Mouse (Mus musculus) lung, postnatal 10 days (tissue): Measurements from ENCODE around the gene Foxi3.

ENCODE experiments used
- DNase-seq: peaks from one replicate; pipeline ENCODE4 v3.0.0; 2021

Gene Foxi3

DNA sequence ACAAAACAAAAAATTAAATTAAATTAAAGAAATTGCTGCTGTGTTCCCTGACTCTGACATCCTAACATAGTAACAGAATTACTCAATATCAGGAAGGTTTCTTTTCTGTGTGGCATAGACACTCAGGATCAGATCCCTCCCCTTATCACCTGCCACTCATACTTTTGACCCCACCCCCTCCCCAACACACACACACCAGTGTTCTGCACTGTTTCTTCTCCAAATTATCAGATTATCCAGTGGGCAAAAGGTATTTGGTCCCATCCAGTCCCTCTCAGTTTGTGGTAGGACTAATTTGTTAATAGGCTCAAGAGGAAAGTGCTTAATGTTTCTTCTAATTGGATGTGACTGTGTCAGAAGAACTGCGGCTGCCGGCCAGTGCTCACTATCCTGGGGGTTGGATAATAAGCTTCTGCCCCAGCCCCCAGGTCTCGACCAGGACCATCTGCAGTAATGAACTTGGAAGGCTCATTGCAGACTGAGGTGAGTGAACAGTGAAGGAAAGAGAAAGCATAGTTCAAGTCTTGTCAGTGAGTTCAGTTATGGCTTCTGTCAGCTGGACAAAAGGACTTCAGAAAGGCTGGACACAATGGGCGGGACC is 39.9 kb downstream of the Foxi3 start:
- no peak for DNase-seq

DNA sequence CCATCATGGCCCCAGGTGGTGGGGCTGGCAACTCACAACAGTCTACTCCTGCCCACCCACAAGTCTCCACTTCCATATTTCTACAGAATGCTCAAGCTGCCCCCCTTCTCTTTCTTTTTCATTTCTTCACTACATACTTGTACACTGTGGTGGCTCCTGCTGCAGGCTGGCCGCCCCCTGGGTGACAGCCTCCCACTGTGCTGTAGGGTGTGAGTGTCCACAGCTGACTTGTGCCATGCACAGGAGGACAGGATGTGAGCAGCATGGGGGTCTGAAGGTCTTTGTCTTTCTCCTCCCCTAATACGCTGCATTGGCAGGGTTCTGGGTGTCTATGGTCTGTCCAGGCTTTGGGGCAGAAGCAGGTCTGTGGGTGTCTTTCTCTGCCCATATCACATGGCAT is 46.3 kb downstream of the Foxi3 start:
- no peak for DNase-seq

DNA sequence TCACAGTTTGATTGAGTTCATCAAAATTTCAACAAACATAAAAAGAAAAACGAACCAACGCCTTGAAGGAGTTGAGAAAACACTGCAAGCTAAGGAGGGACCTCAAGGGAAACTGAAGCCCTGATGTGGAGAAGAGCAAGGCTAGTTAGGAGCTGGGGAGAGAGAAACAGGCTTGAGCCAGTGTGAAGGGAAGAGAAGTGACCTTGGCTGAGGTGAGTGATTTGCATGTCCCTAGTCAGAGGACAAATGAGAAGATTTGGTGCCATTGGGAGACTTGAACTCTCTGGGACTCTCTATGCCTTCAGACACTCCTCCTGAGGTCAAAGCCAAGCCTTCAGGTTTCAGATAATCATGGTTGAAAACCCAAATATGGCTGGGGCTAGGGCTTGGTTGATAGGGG is 47.8 kb downstream of the Foxi3 start:
- DNase-seq, result no peak
